27 mouse cellular contexts compared by ENCODE assay signal in the genomic region with DNA sequence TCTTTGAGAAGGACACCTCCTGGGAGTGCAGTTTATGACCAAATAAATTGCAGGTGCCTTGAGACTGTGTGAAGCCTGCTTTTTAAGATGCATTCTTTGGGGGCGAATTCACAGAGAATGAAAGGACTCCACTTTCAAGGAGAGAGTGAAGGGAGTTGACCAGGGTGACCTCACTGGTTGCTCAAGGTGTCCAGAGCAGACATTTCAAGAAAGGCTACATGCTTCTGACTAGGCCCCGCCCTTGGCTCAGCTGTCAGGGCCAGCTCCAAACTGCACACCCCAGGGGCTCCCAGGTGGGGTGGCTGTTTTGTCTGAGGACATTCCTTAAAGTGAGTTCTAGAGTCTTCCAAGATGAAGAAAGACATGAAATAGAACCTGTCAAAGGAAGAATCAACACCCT. TPM values are rescaled to one million over a fixed set of nuclear protein-coding genes. Genes with fewer than 3 reads are reported as not detected.
"Had no signal": no experiment of that assay in that cellular context is flagged by ENCODE, and none has a peak within 500 bp of the region (broad histone marks: within the 10 kb centered on the region; RNA-seq: fewer than 3 reads in every experiment).

No protein-coding gene starts in this region.

- H3K27ac ChIP-seq: gastrocnemius, adult 2 months; heart, adult 2 months; heart, embryonic 13.5 days; heart, embryonic 15.5 days; hindbrain, embryonic 13.5 days; hindbrain, embryonic 15.5 days; hindbrain, postnatal 0 days; kidney, embryonic 15.5 days; kidney, postnatal 0 days; limb, embryonic 13.5 days; limb, embryonic 15.5 days had no signal

- H3K9ac ChIP-seq: heart, embryonic 13.5 days; heart, embryonic 15.5 days; hindbrain, embryonic 13.5 days; hindbrain, embryonic 15.5 days; kidney, embryonic 15.5 days; limb, embryonic 13.5 days; limb, embryonic 15.5 days had no signal

- ATAC-seq: hindbrain, postnatal 0 days; intestine, embryonic 16.5 days had no signal

- H3K4me3 ChIP-seq: gastrocnemius, adult 2 months; heart, adult 2 months; heart, embryonic 13.5 days; heart, embryonic 15.5 days; hindbrain, embryonic 13.5 days; hindbrain, embryonic 15.5 days; kidney, embryonic 15.5 days; limb, embryonic 13.5 days; limb, embryonic 15.5 days had no signal

- H3K9me3 ChIP-seq: heart, embryonic 13.5 days; heart, embryonic 15.5 days; hindbrain, embryonic 13.5 days; hindbrain, embryonic 15.5 days; kidney, embryonic 15.5 days; limb, embryonic 13.5 days; limb, embryonic 15.5 days had no signal

- DNase-seq: gastrocnemius, adult 2 months; gastrocnemius, postnatal 14 days; gastrocnemius, postnatal 36 days; heart, adult 11 months; heart, adult 2 months; heart, postnatal 14 days; heart, postnatal 36 days; kidney, adult 11 months; kidney, adult 2 months; kidney, adult 9 months; kidney, postnatal 14 days; kidney, postnatal 36 days; layer of hippocampus, adult 9-11 months; layer of hippocampus, postnatal 36 days; left cerebral cortex, postnatal 4 days had no signal

- H3K4me2 ChIP-seq: heart, embryonic 11.5 days; heart, embryonic 13.5 days; heart, embryonic 15.5 days; hindbrain, embryonic 13.5 days; hindbrain, embryonic 15.5 days; kidney, embryonic 15.5 days; limb, embryonic 13.5 days; limb, embryonic 15.5 days had no signal

- H3K36me3 ChIP-seq: heart, embryonic 13.5 days; heart, embryonic 15.5 days; hindbrain, embryonic 13.5 days; hindbrain, embryonic 15.5 days; kidney, embryonic 15.5 days; limb, embryonic 13.5 days; limb, embryonic 15.5 days had no signal

RNA-seq across cellular contexts. Expression of gene Wfdc1, which starts 31.0 kb away (rescaled TPM):
- polyA plus RNA-seq: limb, embryonic 11.5 days had no signal
